Mouse (Mus musculus) neural tube, embryonic 11.5 days (tissue): Measurements from ENCODE around the gene Abcc4. TPM values are rescaled to one million over a fixed set of nuclear protein-coding genes. Genes with fewer than 3 reads are reported as not detected.

ENCODE experiments used
- ATAC-seq: fragments of 200-750 bp; cut with Nextera tagmentation; 2 replicates; pipeline ENCODE4 v1.8.0; 2017; ENCODE audit warnings: moderate number of reproducible peaks, mild to moderate bottlenecking, moderate TSS enrichment, moderate library complexity; ENCODE audit not compliant: insufficient read depth, low FRiP score, low TSS enrichment
- DNase-seq: peaks from one replicate; pipeline ENCODE4 v3.0.0-alpha.2; 2015; ENCODE audit warnings: low spot score
- H3K27ac ChIP-seq: fragments of 300-500 bp; sonication (generic); 2 replicates; pipeline ENCODE4 v1.5.1; 2014; ENCODE audit warnings: low read depth, mild to moderate bottlenecking, low read length
- H3K27me3 ChIP-seq: fragments of 300-500 bp; sonication (generic); 2 replicates; pipeline ENCODE4 v1.6.1; 2014; ENCODE audit warnings: mild to moderate bottlenecking, low read length, mixed read lengths; ENCODE audit not compliant: control insufficient read depth, insufficient read depth
- H3K36me3 ChIP-seq: fragments of 300-500 bp; sonication (generic); 2 replicates; pipeline ENCODE4 v1.6.1; 2014; ENCODE audit warnings: mild to moderate bottlenecking, low read length, moderate library complexity, mixed read lengths; ENCODE audit not compliant: control insufficient read depth, insufficient read depth
- H3K4me1 ChIP-seq: fragments of 300-500 bp; sonication (generic); 2 replicates; pipeline ENCODE4 v1.6.1; 2014; ENCODE audit warnings: low read length, mixed read lengths; ENCODE audit not compliant: control insufficient read depth, insufficient read depth
- H3K4me2 ChIP-seq: fragments of 300-500 bp; sonication (generic); 2 replicates; pipeline ENCODE4 v1.6.1; 2014; ENCODE audit warnings: low read depth, mild to moderate bottlenecking, moderate library complexity
- H3K4me3 ChIP-seq: fragments of 300-500 bp; sonication (generic); 2 replicates; pipeline ENCODE4 v1.5.1; 2014; ENCODE audit warnings: low read depth, low read length
- H3K9ac ChIP-seq: fragments of 300-500 bp; sonication (generic); 2 replicates; pipeline ENCODE4 v1.6.1; 2014; ENCODE audit warnings: mild to moderate bottlenecking, low read length
- H3K9me3 ChIP-seq: fragments of 300-500 bp; sonication (generic); 2 replicates; pipeline ENCODE4 v1.6.1; 2016; ENCODE audit warnings: low read length; ENCODE audit not compliant: control insufficient read depth
- WGBS: fragments of 180-500 bp; shearing (Covaris S2); extraction: QIAGEN DNeasy Blood & Tissue Kit; methylation state at CpG from one replicate; pipeline ENCODE4 v1.1.7; 2014; 5-methylcytosine and 5-hydroxymethylcytosine counted together
- polyA plus RNA-seq: library from polyadenylated mRNA; unstranded; fragments of >200 nt; fragmentation: Nextera tagmentation; extraction: Ambion mirVana; gene quantifications from 2 replicates; pipeline ENCODE4 v1.2.1, GENCODE M21; 2014

Gene Abcc4
- polyA plus RNA-seq, 1 experiment from 2014 or later = 3.3 TPM

DNA sequence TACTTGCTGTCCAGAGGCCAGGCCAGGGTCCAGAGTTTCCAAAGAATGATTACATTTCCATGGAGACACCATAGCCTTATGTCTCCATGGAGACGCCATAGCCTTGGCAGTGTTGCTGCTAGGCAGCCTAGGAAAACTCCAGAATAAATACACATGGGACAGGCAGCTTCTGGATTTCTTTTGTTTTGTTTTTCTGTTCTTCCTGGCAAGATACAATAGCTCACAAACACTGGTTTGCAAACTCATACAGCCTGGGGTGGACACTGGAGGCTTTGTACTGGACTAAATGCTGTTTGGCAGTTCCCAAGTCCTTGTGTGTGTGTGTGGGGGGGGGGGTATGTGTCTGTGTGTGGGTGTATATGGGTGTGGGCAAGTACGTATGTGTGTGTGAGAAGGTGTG is 29.1 kb upstream of the Abcc4 start:
- peak; percentile 89 for ATAC-seq
- peak; percentile 62 for DNase-seq

DNA sequence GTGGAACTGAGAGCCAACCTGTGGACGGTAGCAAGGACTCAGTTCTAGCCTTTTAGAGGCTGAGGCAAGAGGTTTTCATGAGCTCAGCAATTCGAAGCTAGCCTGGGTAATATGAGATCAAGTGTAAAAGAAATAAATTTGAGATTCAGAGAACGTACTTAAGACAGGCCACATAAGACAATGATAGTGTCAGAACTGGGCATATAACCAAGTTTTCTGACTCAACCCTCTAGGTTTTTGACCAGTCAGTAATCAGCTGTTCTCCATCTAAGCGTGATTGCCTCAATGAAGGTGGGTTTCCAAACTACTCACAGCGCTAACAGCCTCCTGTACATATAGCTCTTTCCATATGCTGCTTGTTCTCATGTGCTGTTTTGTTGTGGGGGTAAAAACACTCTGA is 27.1 kb upstream of the Abcc4 start:
- Histone ChIP-seq H3K4me3 (no peak overlapping the region), H3K36me3 (no peaks in the 10 kb centered on the region), H3K9me3 (no peaks in the 10 kb centered on the region), H3K9ac (no peak overlapping the region), H3K4me1 (no peaks in the 10 kb centered on the region), H3K4me2 (no peak overlapping the region), H3K27me3 (no peaks in the 10 kb centered on the region), H3K27ac (no peak overlapping the region)
- no peak for ATAC-seq
- 92% methylated on average over 5 of the region's 5 CpGs for WGBS
- no peak for DNase-seq

More for the DNA sequence above, 29.1 kb upstream of the Abcc4 start:
- Histone ChIP-seq H3K9ac (no peak overlapping the region), H3K4me3 (no peak overlapping the region), H3K27ac (no peak overlapping the region), H3K4me1 (no peaks in the 10 kb centered on the region), H3K27me3 (no peaks in the 10 kb centered on the region), H3K36me3 (no peaks in the 10 kb centered on the region), H3K9me3 (peaks cover 1% of the 10 kb centered on the region), H3K4me2 (no peak overlapping the region)
- 54% methylated on average over 2 of the region's 2 CpGs for WGBS

DNA sequence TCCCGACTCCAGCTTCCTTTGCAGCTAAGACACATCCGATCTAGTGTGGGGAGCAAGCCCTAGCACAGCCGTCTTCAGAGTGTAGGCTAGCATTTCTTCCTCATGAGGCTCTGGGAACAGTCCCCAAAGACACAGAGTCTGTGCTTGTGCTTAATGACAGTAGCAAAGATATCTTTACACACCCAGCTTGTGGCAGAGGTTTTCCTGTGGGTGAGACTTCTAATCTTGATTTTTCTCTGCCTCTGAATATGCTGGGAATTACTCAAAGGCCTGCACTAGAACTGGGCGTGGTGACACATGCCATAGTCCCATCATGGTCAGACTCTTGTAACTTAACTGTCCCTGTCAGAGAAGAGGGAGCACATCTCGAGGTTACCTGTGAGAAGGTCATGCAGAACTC is 24.6 kb upstream of the Abcc4 start:
- DNase-seq (no peak), ATAC-seq (no peak)
- Histone ChIP-seq H3K36me3 (no peaks in the 10 kb centered on the region), H3K9ac (no peak overlapping the region), H3K4me3 (no peak overlapping the region), H3K27me3 (no peaks in the 10 kb centered on the region), H3K27ac (no peak overlapping the region), H3K9me3 (no peaks in the 10 kb centered on the region), H3K4me1 (no peaks in the 10 kb centered on the region), H3K4me2 (no peak overlapping the region)
- WGBS = 89% methylated on average over 5 of the region's 5 CpGs

DNA sequence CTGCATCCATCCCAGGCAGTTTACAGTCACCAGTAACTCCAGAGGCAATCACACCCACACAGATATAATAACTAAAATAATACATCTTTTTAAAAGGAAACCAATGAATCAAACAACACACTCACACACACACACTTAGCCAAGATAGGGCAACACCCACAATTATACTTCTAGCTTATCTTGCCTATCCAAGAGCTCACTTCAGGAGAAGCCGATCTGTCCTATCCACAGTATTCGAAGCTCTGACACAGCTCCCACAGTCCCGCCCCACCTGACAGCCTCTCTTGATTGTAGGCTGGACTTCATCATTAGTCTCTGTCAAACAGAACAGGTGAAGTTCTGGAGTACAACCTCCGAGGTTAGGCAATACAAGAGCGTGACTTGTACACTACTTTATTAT is 19.4 kb upstream of the Abcc4 start:
- Histone ChIP-seq H3K36me3 (no peaks in the 10 kb centered on the region), H3K4me1 (no peaks in the 10 kb centered on the region), H3K27me3 (no peaks in the 10 kb centered on the region), H3K27ac (no peak overlapping the region), H3K9ac (no peak overlapping the region), H3K4me3 (no peak overlapping the region), H3K4me2 (no peak overlapping the region), H3K9me3 (no peaks in the 10 kb centered on the region)
- DNase-seq (no peak), ATAC-seq (no peak)
- WGBS = 87% methylated on average over 5 of the region's 5 CpGs

DNA sequence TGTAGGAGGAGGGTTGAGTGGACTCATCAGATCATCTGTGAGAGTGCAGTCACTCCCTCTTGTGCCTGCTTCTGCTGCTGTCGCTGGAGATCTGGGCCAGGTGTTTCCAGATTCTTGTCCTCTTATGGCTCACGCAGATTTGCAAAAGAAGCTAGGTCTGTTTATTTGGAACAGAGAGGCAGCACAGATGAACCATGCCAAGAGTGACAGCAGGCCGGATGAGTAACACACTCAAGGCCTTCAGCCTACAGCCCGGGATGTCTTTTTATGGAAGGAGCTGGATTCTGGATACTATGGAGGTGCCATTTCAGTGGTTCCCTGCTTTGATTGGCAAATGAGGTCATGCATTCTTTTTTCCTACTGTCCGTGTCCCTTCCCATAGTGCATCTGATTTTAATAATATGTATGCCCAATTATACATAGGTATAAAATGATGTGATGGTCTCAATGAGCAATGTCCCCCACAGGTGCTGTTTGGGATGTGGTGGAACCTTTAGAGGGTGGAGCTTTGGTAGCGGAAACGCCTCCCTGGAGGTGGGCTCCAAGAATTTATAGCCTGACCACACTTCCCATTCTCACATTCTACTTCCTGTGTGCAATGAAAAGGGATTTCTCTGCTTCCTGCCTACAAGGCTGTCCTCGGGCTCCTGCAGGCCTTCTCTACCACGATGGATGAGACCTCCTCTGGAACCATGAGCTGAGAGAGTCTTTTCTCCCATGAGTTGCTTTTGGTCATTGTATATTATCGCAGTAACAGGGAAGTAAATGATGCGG is 18.1 kb upstream of the Abcc4 start:
- Histone ChIP-seq H3K9me3 (no peaks in the 10 kb centered on the region), H3K4me1 (no peaks in the 10 kb centered on the region), H3K4me2 (no peak overlapping the region), H3K9ac (no peak overlapping the region), H3K36me3 (no peaks in the 10 kb centered on the region), H3K4me3 (no peak overlapping the region), H3K27ac (no peak overlapping the region), H3K27me3 (no peaks in the 10 kb centered on the region)
- DNase-seq = no peak
- no peak for ATAC-seq
- 92% methylated on average over 11 of the region's 11 CpGs for WGBS

DNA sequence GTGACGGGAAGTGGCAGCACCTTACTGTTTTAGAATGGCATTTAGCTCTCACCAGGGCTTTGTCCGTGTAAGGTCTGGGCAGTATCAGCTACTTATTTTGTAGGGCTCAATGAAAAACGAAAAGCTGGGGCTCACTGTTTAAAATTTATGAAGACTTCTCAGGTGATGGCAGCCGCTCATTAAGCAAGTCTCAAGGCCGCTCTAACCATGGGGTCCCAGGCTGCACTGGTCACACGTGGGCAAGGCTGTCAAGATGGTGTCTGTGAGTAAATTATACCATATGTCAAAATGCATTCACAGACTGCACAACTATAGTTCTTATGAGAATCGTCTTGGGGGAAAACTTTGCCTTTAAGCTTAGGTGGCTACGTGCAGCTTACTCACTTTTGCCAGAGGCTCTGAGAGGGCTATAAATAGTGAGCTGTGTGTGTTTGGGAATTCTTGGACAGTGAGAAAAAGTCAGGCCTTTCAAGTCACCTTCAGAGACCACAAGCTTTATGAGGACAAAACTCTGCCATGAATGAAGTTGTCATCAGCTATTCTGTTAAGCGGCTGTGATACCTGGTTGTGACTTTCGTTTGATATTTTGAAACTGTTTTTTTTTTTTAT is 13.7 kb upstream of the Abcc4 start:
- H3K4me2 ChIP-seq = no peak overlapping the region
- H3K4me1 ChIP-seq = no peaks in the 10 kb centered on the region
- ATAC-seq = no peak

DNA sequence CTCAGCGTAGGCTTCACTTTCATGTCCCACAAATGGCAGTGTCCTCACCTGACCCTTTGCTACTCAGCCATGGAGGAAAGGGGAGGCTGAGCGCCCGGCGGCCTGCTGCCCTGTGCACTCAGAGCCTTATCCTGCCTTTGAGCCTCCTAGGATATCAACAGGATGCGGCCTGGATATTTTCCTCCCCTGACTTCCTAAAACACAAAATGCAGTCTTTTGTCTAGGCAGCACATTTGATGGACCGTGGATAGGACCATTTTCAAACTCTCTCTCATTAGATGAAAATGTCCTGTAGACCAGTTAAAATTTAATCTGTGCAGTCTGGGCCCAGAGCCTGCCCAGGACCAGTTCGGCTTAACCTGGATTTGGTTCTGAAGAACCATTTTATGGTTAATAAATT is 12.6 kb upstream of the Abcc4 start:
- Histone ChIP-seq H3K4me2 (no peak overlapping the region), H3K27ac (no peak overlapping the region), H3K9ac (no peak overlapping the region), H3K36me3 (no peaks in the 10 kb centered on the region), H3K9me3 (no peaks in the 10 kb centered on the region), H3K4me3 (no peak overlapping the region), H3K27me3 (no peaks in the 10 kb centered on the region), H3K4me1 (peaks cover 3% of the 10 kb centered on the region; the same call in 1 of the 2 replicates)
- DNase-seq (no peak), ATAC-seq (no peak)
- 76% methylated on average over 7 of the region's 7 CpGs for WGBS

More for the DNA sequence above, 13.7 kb upstream of the Abcc4 start:
- Histone ChIP-seq H3K9me3 (no peaks in the 10 kb centered on the region), H3K36me3 (no peaks in the 10 kb centered on the region), H3K27ac (no peak overlapping the region), H3K9ac (no peak overlapping the region), H3K27me3 (no peaks in the 10 kb centered on the region), H3K4me3 (no peak overlapping the region)
- no peak for DNase-seq
- WGBS = 63% methylated on average over 10 of the region's 10 CpGs

DNA sequence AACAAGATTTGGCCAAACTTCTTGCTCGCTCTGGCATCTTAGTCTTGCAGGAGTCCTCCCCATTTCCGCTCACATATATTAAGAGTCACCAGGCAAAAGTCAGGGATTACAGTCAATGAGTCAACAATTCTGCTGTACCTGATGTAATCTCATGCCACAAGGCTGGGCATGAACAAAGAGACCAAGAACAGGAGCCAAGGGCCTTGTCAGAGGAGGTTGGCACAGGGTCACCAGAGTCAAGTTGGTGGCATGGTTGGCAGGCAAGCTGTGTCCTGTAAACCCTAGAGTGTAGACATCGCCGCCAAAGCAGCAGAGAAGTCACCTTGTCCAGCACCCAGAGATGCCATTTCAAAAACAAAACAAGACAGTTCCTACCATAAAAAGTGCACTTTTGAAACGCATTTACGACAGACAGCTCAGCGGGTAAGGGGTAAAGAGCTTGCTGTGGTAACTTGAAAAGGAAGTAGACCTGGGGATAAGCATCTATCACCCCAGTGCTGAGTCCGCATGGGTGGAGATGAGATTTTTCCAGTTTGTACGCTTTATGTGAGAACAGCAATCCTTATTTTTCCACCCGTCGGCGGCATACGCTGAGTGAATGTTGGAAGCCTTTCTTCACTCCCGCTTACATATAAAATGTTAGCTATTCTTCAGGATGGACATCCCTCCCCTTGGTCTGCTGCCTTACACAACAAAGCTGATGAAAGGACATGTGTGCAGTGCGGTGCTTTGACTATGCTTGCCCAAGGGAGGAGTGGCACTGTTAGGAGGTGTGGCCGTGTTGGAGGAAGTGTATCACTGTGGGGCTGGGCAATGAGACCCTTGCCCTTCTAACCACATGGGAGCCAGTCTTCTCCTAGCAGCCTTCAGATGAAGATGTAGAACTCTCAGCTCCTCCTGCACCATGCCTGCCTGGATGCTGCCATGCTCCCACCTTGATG is 10.6 kb upstream of the Abcc4 start:
- 87% methylated on average over 16 of the region's 16 CpGs for WGBS
- no peak for DNase-seq
- H3K27me3 ChIP-seq = no peaks in the 10 kb centered on the region
- H3K36me3 ChIP-seq = no peaks in the 10 kb centered on the region
- H3K4me1 ChIP-seq = peaks cover 3% of the 10 kb centered on the region; the same call in 1 of the 2 replicates
- no peak overlapping the region for H3K9ac ChIP-seq
- no peak overlapping the region for H3K4me2 ChIP-seq
- H3K9me3 ChIP-seq = no peaks in the 10 kb centered on the region
- ATAC-seq = no peak
- H3K4me3 ChIP-seq = no peak overlapping the region
- H3K27ac ChIP-seq = no peak overlapping the region
